Mouse (Mus musculus) myocyte (in vitro differentiated cells): ENCODE results near the gene Zbtb8a.

ENCODE experiments used
- CEBPB ChIP-seq: IDR thresholded peaks from 2 replicates; pipeline ENCODE4 v1.6.1; 2011; ENCODE audit warnings: mild to moderate bottlenecking, moderate library complexity; ENCODE audit not compliant: poor library complexity, insufficient read depth, severe bottlenecking
- E2F4 ChIP-seq: IDR thresholded peaks from one replicate; pipeline ENCODE4 v1.6.1; 2011; ENCODE audit warnings: mild to moderate bottlenecking, control low read depth, moderate library complexity; ENCODE audit not compliant: insufficient read depth
- MYOG ChIP-seq, 3 experiments: IDR thresholded peaks; one replicate each; pipeline ENCODE4 v1.6.1; 2011; ENCODE audit warnings: control low read depth in 2 of 3, low read depth in 2 of 3, mild to moderate bottlenecking in 2 of 3; ENCODE audit not compliant: insufficient read length in 2 of 3, control insufficient read depth in 1 of 3, insufficient read depth in 1 of 3
- POLR2A ChIP-seq: IDR thresholded peaks from one replicate; pipeline ENCODE4 v1.6.1; 2011; ENCODE audit warnings: low read depth, mild to moderate bottlenecking, control low read depth, moderate library complexity; ENCODE audit not compliant: insufficient read length
- POLR2AphosphoS2 ChIP-seq: IDR thresholded peaks from one replicate; pipeline ENCODE4 v1.6.1; 2011; ENCODE audit warnings: low read depth, control low read depth; ENCODE audit not compliant: insufficient read length
- REST ChIP-seq: IDR thresholded peaks from one replicate; pipeline ENCODE4 v1.6.1; 2011; ENCODE audit warnings: mild to moderate bottlenecking, control low read depth, moderate library complexity; ENCODE audit not compliant: insufficient read depth, insufficient read length
- SRF ChIP-seq: IDR thresholded peaks from one replicate; pipeline ENCODE4 v1.6.1; 2011; ENCODE audit warnings: low read depth; ENCODE audit not compliant: control insufficient read depth, insufficient read length
- TCF3 ChIP-seq: IDR thresholded peaks from one replicate; pipeline ENCODE4 v1.6.1; 2011; ENCODE audit warnings: low read depth, control low read depth; ENCODE audit not compliant: insufficient read length
- USF1 ChIP-seq: IDR thresholded peaks from one replicate; pipeline ENCODE4 v1.6.1; 2011; ENCODE audit warnings: low read depth, mild to moderate bottlenecking, control low read depth, moderate library complexity

DNA sequence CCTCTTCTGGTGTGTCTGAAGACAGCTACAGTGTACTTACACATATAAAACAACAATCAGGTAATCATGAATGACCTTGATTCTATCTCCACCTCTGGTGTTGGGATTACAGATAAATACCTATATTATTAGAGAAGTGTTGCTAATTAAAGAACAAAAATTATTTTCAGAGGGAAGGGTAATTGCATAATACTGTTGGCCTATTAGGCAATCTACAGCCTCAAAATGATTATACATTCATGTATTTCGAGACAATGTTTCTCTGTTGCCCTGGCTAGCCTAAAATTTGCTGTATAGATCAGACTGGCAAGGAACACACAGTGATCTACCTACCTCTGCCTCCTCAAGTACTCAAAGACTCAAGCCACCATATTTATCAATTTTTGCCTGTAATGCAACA lies 54.4 kb downstream of the Zbtb8a start:
- no peak for TF ChIP-seq POLR2A
- TF ChIP-seq REST, result no peak
- no peak for TF ChIP-seq SRF
- no peak for TF ChIP-seq TCF3
- no peak; the same call in 1 of the 2 replicates for TF ChIP-seq CEBPB
- no peak for TF ChIP-seq POLR2AphosphoS2
- no peak for TF ChIP-seq E2F4
- TF ChIP-seq MYOG (IDR thresholded peaks at IDR 0.05; ENCODE audit: control insufficient read depth in 1 of 3, insufficient read depth in 1 of 3, insufficient read length in 2 of 3, low read depth in 2 of 3), result no peak
- no peak for TF ChIP-seq USF1
